Mouse (Mus musculus): Measurements from ENCODE around the gene Olfr747.
"Not testable (repeated sequence)": the region's sequence is repeated elsewhere in the genome, so short reads cannot be mapped to it uniquely, and the experiment has no call there.

- not testable (repeated sequence) for TF ChIP-seq TAL1, GATA1 (IDR thresholded peaks at IDR 0.05; ENCODE audit: low read length)
Measured at GRCm38 (mm10) chr14:50722371-50722770, 29.4 kb upstream of the Olfr747 start.

All from erythroblast, embryonic 14.5 days (primary cell).